Mouse (Mus musculus) left cerebral cortex, postnatal 10 days (tissue): ENCODE measurements at regions not wholly inside any gene's neighbourhood (a gene's known extent, or its start where the extent isn't known, plus 50 kb on each side); places are given as distances from the start of the nearest gene placed in this dataset.
"Not testable (repeated sequence)": the region's sequence is repeated elsewhere in the genome, so short reads cannot be mapped to it uniquely, and the experiment has no call there.

ENCODE experiments used
- DNase-seq, 2 experiments: peaks; one replicate each; pipeline ENCODE4 v3.0.0; 2021 to 2022; ENCODE audit warnings: low spot score in 2 of 2, mixed read lengths in 1 of 2; ENCODE audit errors: extremely low spot score in 1 of 2
- intact Hi-C: fragments of 180-260 bp; cut with DNase I; formaldehyde crosslinking; loops from one replicate; pipeline ENCODE4 v1.15.1; 2025

DNA sequence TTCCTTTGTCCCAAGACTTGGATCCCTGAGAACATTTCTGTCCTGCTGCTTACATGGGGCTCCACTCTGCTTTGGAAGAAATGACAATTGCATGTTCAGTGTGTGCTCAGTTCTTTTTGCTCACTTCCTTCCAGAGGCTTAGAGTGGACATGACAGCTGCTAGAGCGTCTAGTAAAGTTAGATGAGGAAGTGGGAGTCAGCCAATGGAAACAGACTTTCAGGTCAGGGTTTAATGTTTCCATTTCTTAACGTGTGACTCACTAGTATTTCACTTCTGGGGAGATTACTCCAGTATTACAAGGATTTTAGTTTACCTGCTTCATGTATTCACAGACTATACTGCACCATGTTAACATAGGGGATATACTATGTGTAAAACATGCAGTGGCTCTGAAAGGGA, 759.3 kb upstream of the Gm38303 start:
- DNase-seq: no peak
- intact Hi-C loops: no loop called here

DNA sequence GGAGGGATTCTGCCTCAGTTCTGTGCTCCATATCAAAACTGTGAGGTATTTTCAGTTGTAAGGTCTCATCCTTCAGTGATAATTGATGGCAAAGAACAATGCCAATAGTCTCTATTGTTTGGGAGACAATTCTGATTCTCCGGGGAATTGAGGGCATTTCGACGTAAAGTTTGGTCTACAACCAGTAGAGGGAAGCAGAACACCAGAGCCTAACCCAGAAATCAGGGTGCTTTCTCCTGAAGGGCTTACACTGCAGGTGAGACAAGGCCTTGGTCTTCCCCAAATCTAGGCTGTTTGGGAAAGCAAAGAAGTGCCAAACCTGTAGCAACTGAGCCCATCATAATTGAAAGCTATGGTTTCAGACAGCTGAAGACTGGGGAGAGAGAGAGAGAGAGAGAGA, 758.7 kb upstream of the Gm38303 start:
- DNase-seq: no peak
- intact Hi-C loops: no loop called here

DNA sequence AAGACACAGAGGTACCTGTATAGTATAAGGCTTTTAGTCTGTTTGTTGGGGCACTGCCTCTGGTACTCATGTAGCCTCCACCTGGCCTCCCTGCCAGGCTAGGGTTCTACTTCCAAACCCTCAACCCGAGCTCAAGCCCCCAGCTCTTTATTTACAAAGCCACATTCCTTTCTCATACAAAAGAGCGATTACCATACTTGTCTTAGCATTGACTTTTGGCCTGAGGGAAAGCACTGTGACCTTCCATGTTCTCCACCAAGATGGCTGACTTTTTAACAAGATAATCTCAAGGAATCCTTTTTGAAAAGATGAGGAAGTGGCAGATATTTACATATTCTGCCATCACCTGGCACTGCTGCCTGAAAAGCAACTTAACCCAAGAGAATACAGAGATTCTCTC, 747.8 kb upstream of the Gm38303 start:
- DNase-seq: no peak
- intact Hi-C loops: no loop called here

DNA sequence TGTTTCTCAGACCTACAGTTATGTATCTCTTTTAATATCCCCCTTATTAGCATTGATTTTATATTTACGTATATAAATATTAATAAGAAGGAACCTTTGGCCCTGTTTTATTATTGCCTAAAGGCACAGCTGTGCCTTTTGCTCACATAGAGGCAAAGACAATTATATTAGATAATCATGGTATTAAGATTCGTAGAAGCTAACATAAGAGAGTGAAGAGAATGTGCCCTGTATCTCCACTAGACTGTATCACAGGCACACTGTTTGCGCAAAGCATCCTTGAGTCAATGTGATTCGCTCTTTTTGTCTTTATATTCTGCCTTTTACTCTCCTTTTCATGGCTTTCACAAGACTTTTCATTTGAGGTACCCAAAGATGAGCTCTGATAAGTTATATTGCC, 738.5 kb upstream of the Gm38303 start:
- intact Hi-C loops: no loop called here
- no peak for DNase-seq

DNA sequence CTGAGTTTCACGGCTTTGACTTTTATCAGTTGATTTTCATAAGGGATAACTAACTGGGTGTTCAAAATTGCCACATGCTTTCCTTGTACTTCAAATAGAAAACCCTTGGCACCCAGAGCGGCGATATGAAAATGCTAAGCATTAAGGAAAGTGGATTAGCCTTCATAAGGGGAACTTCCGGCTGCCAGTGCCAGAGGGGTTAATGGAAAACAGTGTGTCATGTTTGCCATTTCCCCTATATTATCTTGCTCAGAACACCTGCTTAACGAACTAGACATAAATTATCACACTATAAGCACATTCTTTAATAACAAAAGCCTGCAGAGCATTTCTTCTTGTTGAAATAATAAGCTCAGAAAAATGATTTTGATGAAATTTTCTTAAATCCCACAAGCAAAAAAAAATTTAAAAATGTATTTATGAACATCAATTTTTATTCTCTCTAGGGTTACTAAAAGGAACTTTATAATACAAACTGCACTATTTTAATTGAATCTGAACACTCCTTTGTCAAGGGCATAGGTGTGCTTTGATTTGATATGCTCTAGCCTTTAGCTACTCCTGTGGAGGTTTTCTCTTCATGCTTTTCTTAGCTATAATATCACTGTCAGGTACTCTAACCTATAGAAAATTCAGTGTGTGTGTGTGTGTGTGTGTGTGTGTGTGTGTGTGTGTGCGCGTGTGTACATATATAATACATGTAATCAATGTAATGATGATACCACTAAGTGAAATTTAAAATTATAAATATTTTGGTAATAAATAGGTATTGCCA, 699.7 kb upstream of the Gm38303 start:
- no peak for DNase-seq
- intact Hi-C loops: no loop called here

DNA sequence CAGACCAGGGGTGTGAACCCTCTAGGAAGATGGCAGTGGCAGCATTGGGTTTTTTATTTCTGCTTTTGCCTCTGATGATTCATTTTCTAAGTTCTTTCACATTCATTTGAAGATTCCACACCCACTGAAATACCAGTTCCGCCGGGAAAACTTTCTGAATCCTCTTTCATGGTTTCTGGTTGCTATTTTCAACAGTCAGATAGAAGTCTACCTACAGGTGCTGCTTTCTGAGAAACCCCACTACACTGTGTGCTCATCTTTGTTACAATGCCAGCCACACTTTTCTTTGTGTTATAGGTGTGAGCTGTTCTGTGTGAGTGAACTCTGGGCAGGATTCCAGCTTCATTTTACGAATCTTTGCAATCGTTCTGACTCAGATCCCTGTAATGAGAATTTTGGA, 694.5 kb upstream of the Gm38303 start:
- no peak for DNase-seq
- intact Hi-C loops: no loop called here

DNA sequence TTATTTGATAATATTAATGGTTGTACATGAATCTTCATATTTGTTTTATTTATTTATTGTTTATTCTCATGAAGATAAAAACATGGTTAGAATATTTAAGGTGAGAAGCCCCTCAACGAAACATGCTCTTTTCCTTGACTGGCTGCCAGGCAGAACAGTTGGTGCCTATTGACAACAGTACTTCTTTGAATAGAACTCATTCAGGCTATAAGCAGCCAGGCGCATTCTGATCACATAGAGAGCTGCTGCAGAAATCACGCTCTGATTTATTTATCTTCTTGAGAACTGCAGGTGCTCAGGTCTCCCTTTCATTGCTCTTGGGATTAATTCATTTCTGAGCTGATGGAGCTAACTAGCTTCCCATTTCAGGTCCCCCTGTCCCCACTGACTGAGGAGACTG, 688.9 kb upstream of the Gm38303 start:
- peak; percentile 21 to 30 for DNase-seq
- intact Hi-C loops: no loop called here

DNA sequence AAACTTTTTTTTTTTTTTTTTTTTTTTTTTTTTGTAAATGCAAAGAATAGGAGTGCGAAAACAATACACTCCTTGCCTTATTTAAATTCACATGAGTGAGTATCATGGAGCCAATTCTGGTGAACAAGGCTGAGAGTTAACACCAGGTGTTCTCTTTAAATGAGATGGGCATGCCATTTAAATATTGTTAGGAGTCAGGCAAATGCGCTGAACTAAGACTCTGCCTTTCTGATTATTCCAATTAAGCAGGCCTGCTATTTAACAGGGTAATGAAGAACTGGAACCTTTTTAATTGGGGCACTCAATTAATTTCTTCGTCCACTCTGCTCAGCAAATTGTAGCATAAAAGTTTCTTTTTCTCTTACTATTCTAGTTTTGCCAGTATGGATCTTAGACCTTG, 684.6 kb upstream of the Gm38303 start:
- intact Hi-C loops: no loop called here
- DNase-seq: no peak

DNA sequence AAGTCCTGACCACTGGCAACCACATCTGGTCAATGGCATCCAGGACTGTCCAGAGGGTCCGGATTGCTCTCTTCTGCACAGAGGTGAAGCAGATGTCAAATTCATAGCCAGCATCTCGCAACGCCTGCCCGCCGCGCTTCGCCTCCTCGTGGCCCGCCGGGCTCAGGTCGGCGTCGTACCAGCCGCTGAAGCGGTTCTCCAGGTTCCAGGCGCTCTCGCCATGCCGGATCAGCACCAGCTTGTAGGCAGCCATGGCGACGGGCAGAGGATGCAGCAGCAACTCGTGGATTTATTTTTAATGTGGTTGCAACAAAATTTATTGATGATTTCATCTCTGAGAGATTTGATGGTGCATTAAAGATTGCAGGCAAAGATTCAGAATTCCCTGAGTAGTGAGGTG, 679.4 kb upstream of the Gm38303 start:
- intact Hi-C loops, DNase-seq: not testable (repeated sequence)

DNA sequence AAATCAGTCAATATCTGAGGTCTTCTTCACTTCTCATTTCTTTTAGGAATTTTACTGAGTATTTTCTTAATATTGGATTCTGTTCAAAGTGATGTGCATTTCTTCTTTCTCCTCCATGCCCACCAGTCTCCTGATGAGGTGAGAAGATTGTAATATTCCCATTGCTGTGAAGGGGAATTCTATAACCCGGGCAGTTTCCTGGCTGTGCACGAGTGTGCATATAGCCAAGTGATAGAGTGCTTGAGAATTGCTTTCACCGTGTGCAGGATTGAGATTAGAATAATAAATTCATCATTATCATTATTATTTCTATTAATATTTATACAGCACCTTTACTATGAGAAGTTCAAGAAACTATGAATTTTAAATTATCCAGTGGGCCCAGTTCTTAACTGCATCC, 671.9 kb upstream of the Gm38303 start:
- intact Hi-C loops: no loop called here
- DNase-seq: no peak

DNA sequence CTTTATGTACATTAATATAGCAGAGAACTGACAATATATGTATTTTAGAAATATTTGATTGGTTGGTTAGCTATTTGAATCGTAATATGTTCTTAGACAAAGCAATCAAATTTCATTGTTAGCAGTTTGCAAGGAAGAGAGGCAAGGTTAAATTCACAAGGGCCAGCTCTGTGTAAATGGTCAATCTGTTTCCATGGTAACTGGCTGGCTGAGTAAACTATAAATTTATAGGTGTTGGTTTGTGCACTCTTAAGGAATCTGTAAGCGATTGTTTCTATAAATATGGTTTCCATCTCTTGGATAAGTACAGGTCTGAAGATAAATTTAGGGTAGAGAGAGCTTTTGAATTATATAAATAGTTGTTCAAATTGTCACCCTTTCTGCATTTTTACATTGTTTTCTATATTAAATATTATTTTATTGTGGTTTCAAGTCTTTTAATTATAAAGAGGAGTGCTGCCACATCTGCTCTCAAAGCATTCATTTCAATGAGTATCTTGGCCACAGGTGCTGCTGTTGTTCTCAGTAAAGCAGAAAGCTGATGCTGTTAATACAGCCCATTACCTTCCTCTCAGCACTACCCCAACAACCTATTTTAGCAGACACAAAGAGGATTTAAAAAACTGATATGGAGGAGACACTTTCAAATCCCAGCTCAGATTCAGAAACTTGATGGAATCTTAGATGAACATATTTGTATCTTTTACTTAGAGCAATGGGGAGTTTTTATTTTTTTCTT, 671.2 kb upstream of the Gm38303 start:
- intact Hi-C loops: no loop called here
- no peak for DNase-seq

DNA sequence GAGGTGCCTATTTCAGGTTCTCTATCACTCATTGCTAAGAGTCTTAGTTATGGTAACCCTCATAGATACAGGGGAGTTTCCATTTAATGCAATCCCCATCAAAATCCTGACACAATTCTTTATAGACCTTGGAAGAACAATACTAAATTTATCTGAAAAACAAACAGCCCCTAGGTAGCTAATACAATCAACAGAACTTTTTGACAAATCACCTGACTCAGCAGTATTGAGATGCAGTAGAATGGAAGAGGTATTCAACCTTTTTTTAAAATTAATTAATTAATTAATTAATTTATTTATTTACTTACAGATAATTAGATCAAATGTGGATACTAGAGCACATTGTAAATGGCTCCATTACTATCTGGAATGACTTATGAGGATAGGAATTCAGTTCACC, 643.5 kb upstream of the Gm38303 start:
- intact Hi-C loops: no loop called here
- no peak for DNase-seq

DNA sequence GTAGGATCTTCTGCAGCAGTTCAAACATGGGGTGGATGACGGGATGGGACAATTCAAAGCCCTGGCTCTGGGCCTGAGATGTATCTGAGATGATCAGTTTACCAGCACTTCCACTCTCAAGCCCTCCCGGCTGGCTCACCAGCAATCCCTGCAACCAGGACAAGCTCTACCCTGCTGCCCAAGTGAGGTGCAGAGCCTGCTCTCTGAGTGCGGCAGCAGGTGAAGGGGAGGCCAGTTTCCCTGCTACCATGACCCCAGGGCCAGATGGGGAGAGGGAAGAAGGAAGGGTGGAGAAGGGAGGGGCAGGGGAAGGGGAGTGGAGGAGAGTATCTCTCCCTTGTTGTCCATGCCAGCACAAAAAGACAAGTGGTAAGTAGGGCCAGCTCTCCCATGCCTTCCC, 638.9 kb upstream of the Gm38303 start:
- DNase-seq: no peak
- intact Hi-C loops: no loop called here

DNA sequence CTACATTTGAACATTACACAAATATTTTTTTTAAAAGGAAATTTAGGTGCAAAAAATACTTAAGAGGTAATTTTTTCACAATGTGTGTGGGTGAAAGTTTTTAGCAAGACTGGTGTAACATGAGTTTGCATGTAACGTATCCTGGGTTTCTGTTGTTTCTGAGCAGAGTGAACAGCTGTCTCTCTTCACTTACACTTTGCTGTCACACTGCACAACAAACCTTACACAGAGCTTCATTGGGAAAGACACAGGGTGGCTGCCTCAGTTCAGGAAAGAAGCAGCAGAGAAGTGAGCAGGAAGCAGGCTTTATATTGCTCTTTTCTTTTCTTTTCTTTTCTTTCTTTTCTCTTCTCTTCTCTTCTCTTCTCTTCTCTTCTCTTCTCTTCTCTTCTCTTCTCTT, 617.1 kb upstream of the Gm38303 start:
- DNase-seq: no peak
- intact Hi-C loops: no loop called here

DNA sequence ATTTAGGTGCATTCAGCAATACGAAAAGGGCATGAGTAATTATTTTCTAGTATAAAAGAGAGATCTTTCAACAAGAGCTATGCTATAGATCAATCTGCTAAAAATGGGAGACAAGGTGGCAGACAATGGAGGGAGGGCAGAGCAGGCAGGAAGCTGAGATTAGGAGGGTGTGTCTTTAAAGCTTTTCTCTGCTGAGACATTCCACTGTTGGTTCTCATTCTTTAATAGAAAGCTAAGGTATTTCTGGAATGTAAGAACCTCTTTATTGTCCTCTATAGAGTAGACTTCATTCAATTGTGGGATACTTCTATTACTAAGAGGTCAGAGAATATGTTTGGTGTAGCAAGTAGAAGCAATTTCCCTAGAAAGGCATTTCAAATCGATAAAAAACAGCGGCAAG, 581.6 kb upstream of the Gm38303 start:
- intact Hi-C loops: no loop called here
- DNase-seq: no peak

DNA sequence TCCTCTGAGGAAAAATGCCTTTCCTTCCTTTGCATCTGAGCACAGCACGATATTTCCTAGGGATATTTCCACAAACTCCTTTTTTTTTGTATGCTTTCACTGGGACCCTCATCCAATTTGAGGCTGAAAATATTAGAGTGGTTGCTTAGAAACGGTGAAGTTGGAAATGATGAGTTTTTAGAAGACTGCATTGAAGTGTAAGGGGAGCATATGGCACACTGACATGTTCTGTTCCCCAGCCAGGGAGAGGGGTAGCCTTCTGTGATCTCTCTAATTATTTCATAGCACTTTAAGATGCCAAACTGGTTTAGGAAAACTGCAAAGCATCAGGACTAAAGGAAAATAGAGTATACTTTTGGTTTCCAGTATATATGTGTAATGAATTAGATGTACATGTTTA, 556.5 kb upstream of the Gm38303 start:
- intact Hi-C loops: no loop called here
- peak in 1 of 2 experiments; percentile 32 for DNase-seq
